Mouse (Mus musculus) adrenal gland, postnatal 0 days (tissue): Measurements from ENCODE around the gene Gtf2h5. TPM values are rescaled to one million over a fixed set of nuclear protein-coding genes. Genes with fewer than 3 reads are reported as not detected.

Source experiments
- microRNA-seq: library from miRNA; unstranded; fragments of <30 nt; microRNA quantifications from one replicate; pipeline ENCODE4, GENCODE M21; 2016; ENCODE audit warnings: borderline replicate concordance; ENCODE audit not compliant: insufficient number of aligned reads
- polyA plus RNA-seq: library from polyadenylated mRNA; unstranded; fragments of >200 nt; fragmentation: Nextera tagmentation; extraction: Ambion mirVana; gene quantifications from 2 replicates; pipeline ENCODE4 v1.2.1, GENCODE M21; 2015

Gene Gtf2h5
- 201 and 234 TPM in 2 replicates for polyA plus RNA-seq

GRCm38 (mm10) chr17:6079287-6080122 lies at the start of gene Gtf2h5, which contains the start of gene Serac1:
Gene Gtf2h5, plus strand, starts transcription at chr17:6079786.
Gene Serac1, minus strand, starts transcription at chr17:6079741.

DNA sequence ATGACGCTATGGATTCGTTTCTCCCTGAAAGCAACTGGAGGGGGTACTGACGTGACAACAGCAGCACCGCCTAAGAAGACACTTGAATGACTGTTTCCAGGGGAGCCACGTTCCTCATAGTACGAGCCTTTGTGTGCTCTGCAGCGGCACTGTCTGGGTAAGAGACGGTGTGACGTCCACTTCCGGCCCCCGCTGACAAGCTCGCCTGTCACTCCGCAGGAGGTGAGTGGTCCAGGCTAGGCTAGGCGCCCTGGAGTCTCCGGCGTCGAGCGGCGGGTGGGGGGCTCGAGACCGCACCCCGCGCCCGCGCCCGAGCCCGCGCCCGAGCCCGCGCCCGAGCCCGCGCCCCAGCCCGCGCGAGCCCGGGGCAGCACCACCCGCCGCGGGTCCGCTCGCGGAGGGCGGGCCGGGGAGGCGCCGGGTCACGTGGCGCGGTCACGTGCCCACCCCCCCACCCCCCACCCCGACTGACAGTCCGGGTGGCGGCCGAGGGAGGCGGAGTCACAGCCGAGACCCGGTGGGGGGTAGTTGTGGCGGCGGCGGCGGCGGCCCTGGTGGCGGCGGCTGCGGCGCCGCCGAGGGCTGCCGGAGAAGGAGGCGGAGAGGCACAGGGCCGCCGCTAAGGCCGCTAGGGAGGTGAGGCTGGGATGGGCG lies 26.9 kb downstream of the Gtf2h5 start, which contains the start of gene Tulp4:
Gene Tulp4 (plus strand): TSS at position 77 of the 654 bp plus-strand sequence.

Small RNAs within 50 kb of the gene (microRNA-seq; reads per million reads assigned to microRNA genes)
- gene Gm22774: not detected

Other genes with a start within 250 kb of the Gtf2h5 start
- gene Snx9, start 238.5 kb upstream of the Gtf2h5 start, polyA plus RNA-seq: 21.1 and 30.7 TPM in 2 replicates
- gene Synj2, start 138.5 kb upstream of the Gtf2h5 start, polyA plus RNA-seq: 2.2 and 2.4 TPM in 2 replicates
- gene Serac1, start within 50 bp of the Gtf2h5 start, polyA plus RNA-seq: 2.4 and 2.5 TPM in 2 replicates
- 36.0 and 47.6 TPM in 2 replicates for gene Tulp4, start 26.7 kb downstream of the Gtf2h5 start, polyA plus RNA-seq
- gene Tmem181a, start 177.1 kb downstream of the Gtf2h5 start, polyA plus RNA-seq: 14.4 and 19.5 TPM in 2 replicates
- 14.3 and 19.2 TPM in 2 replicates for gene Dynlt1a, start 237.7 kb downstream of the Gtf2h5 start, polyA plus RNA-seq